Mouse (Mus musculus) hindbrain, embryonic 14.5 days (tissue): ENCODE data around the gene Babam2. TPM values are rescaled to one million over a fixed set of nuclear protein-coding genes. Genes with fewer than 3 reads are reported as not detected.

Experiments
- ATAC-seq: fragments of 200-750 bp; cut with Nextera tagmentation; 2 replicates; pipeline ENCODE4 v1.8.0; 2017; ENCODE audit warnings: moderate number of reproducible peaks, mild to moderate bottlenecking, moderate TSS enrichment, moderate library complexity; ENCODE audit not compliant: low FRiP score
- DNase-seq: peaks from one replicate; pipeline ENCODE4 v3.0.0-alpha.2; 2015; ENCODE audit warnings: low spot score
- H3K27ac ChIP-seq: fragments of 300-500 bp; sonication (generic); 2 replicates; pipeline ENCODE4 v1.5.1; 2014; ENCODE audit warnings: mild to moderate bottlenecking, moderate library complexity
- H3K27me3 ChIP-seq: fragments of 300-500 bp; sonication (generic); 2 replicates; pipeline ENCODE4 v1.6.1; 2014; ENCODE audit warnings: mild to moderate bottlenecking, low read length, mixed read lengths; ENCODE audit not compliant: control insufficient read depth, insufficient read depth
- H3K36me3 ChIP-seq: fragments of 300-500 bp; sonication (generic); replicated peaks from 2 replicates; pipeline ENCODE4 v1.6.1; 2014; ENCODE audit not compliant: control insufficient read depth, insufficient read depth
- H3K4me1 ChIP-seq: fragments of 300-500 bp; sonication (generic); replicated peaks from 2 replicates; pipeline ENCODE4 v1.6.1; 2014; ENCODE audit warnings: antibody characterized with exemption, low read length, mixed read lengths; ENCODE audit not compliant: control insufficient read depth, insufficient read depth
- H3K4me2 ChIP-seq: fragments of 300-500 bp; sonication (generic); replicated peaks from 2 replicates; pipeline ENCODE4 v1.6.1; 2014; ENCODE audit warnings: mild to moderate bottlenecking, moderate library complexity
- H3K4me3 ChIP-seq: fragments of 300-500 bp; sonication (generic); replicated peaks from 2 replicates; pipeline ENCODE4 v1.5.1; 2014; ENCODE audit warnings: mild to moderate bottlenecking, low read length
- H3K9ac ChIP-seq: fragments of 300-500 bp; sonication (generic); 2 replicates; pipeline ENCODE4 v1.6.1; 2014
- H3K9me3 ChIP-seq: fragments of 300-500 bp; sonication (generic); 2 replicates; pipeline ENCODE4 v1.6.1; 2016; ENCODE audit warnings: low read length; ENCODE audit not compliant: control insufficient read depth
- WGBS: fragments of 180-500 bp; shearing (Covaris S2); extraction: QIAGEN DNeasy Blood & Tissue Kit; methylation state at CpG from one replicate; pipeline ENCODE4 v1.1.7; 2014; 5-methylcytosine and 5-hydroxymethylcytosine counted together
- polyA plus RNA-seq: library from polyadenylated mRNA; unstranded; fragments of >200 nt; fragmentation: Nextera tagmentation; extraction: Ambion mirVana; gene quantifications from 2 replicates; pipeline ENCODE4 v1.2.1, GENCODE M21; 2014

The Babam2 gene
- polyA plus RNA-seq, 1 experiment from 2014 or later: 39.8 TPM

- H3K27me3 ChIP-seq: no peaks in the 10 kb centered on the region
- DNase-seq: no peak
- H3K9me3 ChIP-seq: no peaks in the 10 kb centered on the region
- H3K4me3 ChIP-seq: no peak overlapping the region
- no peaks in the 10 kb centered on the region for H3K4me1 ChIP-seq
- WGBS: 88% methylated on average over 1 of the region's 1 CpGs
- no peak overlapping the region for H3K27ac ChIP-seq
- ATAC-seq: no peak
- H3K36me3 ChIP-seq: no peaks in the 10 kb centered on the region
- no peak overlapping the region for H3K9ac ChIP-seq
- H3K4me2 ChIP-seq: no peak overlapping the region
Measured at GRCm38 (mm10) chr5:31741931-31742330, 44.4 kb downstream of the Babam2 start.

GRCm38 (mm10) chr5:31742521-31743031 is 45.1 kb downstream of the Babam2 start:
- no peak overlapping the region for H3K4me2 ChIP-seq
- H3K9me3 ChIP-seq: no peaks in the 10 kb centered on the region
- H3K27me3 ChIP-seq: no peaks in the 10 kb centered on the region

GRCm38 (mm10) chr5:31749401-31749800 is 51.9 kb downstream of the Babam2 start:
- Histone ChIP-seq H3K27me3 (no peaks in the 10 kb centered on the region), H3K4me3 (no peak overlapping the region), H3K27ac (no peak overlapping the region), H3K9ac (no peak overlapping the region), H3K4me1 (no peaks in the 10 kb centered on the region), H3K9me3 (no peaks in the 10 kb centered on the region), H3K4me2 (no peak overlapping the region), H3K36me3 (no peaks in the 10 kb centered on the region)
- DNase-seq (no peak), ATAC-seq (no peak)

More at GRCm38 (mm10) chr5:31742521-31743031, 45.1 kb downstream of the Babam2 start:
- Histone ChIP-seq H3K36me3 (no peaks in the 10 kb centered on the region), H3K9ac (no peak overlapping the region), H3K4me3 (no peak overlapping the region), H3K4me1 (no peaks in the 10 kb centered on the region), H3K27ac (no peak overlapping the region)
- ATAC-seq (no peak), DNase-seq (no peak)
- 64% methylated on average over 4 of the region's 4 CpGs for WGBS

- DNase-seq: no peak
- 85% methylated on average over 9 of the region's 9 CpGs for WGBS
- no peak overlapping the region for H3K27ac ChIP-seq
- H3K9me3 ChIP-seq: no peaks in the 10 kb centered on the region
- no peak for ATAC-seq
- no peak overlapping the region for H3K9ac ChIP-seq
- no peaks in the 10 kb centered on the region for H3K27me3 ChIP-seq
- H3K4me3 ChIP-seq: no peak overlapping the region
- H3K4me1 ChIP-seq: no peaks in the 10 kb centered on the region
- no peak overlapping the region for H3K4me2 ChIP-seq
- no peaks in the 10 kb centered on the region for H3K36me3 ChIP-seq
Measured at GRCm38 (mm10) chr5:31750231-31750925, 52.9 kb downstream of the Babam2 start.

- H3K27me3 ChIP-seq: no peaks in the 10 kb centered on the region
- no peak overlapping the region for H3K4me3 ChIP-seq
- H3K9ac ChIP-seq: no peak overlapping the region
- no peaks in the 10 kb centered on the region for H3K36me3 ChIP-seq
- ATAC-seq (no peak), DNase-seq (no peak)
- 93% methylated on average over 4 of the region's 4 CpGs for WGBS
- no peaks in the 10 kb centered on the region for H3K4me1 ChIP-seq
- H3K27ac ChIP-seq: no peak overlapping the region
- no peaks in the 10 kb centered on the region for H3K9me3 ChIP-seq
- H3K4me2 ChIP-seq: no peak overlapping the region
Measured at GRCm38 (mm10) chr5:31750955-31751354, 53.5 kb downstream of the Babam2 start.

GRCm38 (mm10) chr5:31754634-31755033 is 57.1 kb downstream of the Babam2 start:
- H3K4me1 ChIP-seq: no peaks in the 10 kb centered on the region
- no peak overlapping the region for H3K4me2 ChIP-seq
- no peak for DNase-seq
- WGBS: 100% methylated on average over 1 of the region's 1 CpGs
- H3K27ac ChIP-seq: no peak overlapping the region
- no peaks in the 10 kb centered on the region for H3K9me3 ChIP-seq
- no peak overlapping the region for H3K9ac ChIP-seq
- H3K4me3 ChIP-seq: no peak overlapping the region
- ATAC-seq: no peak
- no peaks in the 10 kb centered on the region for H3K27me3 ChIP-seq
- no peaks in the 10 kb centered on the region for H3K36me3 ChIP-seq

- Histone ChIP-seq H3K4me2 (no peak overlapping the region), H3K9me3 (no peaks in the 10 kb centered on the region), H3K4me1 (no peaks in the 10 kb centered on the region), H3K4me3 (no peak overlapping the region), H3K27me3 (no peaks in the 10 kb centered on the region), H3K9ac (no peak overlapping the region), H3K27ac (no peak overlapping the region), H3K36me3 (no peaks in the 10 kb centered on the region)
- DNase-seq (no peak), ATAC-seq (no peak)
- 89% methylated on average over 3 of the region's 3 CpGs for WGBS
Measured at GRCm38 (mm10) chr5:31755255-31755654, 57.8 kb downstream of the Babam2 start.

GRCm38 (mm10) chr5:31758310-31759091 is 61.0 kb downstream of the Babam2 start:
- Histone ChIP-seq H3K4me2 (no peak overlapping the region), H3K4me1 (no peaks in the 10 kb centered on the region), H3K9me3 (no peaks in the 10 kb centered on the region), H3K9ac (no peak overlapping the region), H3K36me3 (no peaks in the 10 kb centered on the region), H3K27me3 (no peaks in the 10 kb centered on the region), H3K4me3 (no peak overlapping the region), H3K27ac (no peak overlapping the region)
- WGBS: 90% methylated on average over 9 of the region's 9 CpGs
- ATAC-seq (no peak), DNase-seq (no peak)

- Histone ChIP-seq H3K9ac (no peak overlapping the region), H3K36me3 (no peaks in the 10 kb centered on the region), H3K4me2 (no peak overlapping the region), H3K27me3 (no peaks in the 10 kb centered on the region), H3K4me1 (no peaks in the 10 kb centered on the region), H3K27ac (no peak overlapping the region), H3K4me3 (no peak overlapping the region), H3K9me3 (no peaks in the 10 kb centered on the region)
- DNase-seq (no peak), ATAC-seq (no peak)
- 95% methylated on average over 4 of the region's 4 CpGs for WGBS
Measured at GRCm38 (mm10) chr5:31761836-31762235, 64.4 kb downstream of the Babam2 start.
